Mouse (Mus musculus) urinary bladder, postnatal 25 days (tissue): ENCODE results near the gene Slc35f1.

ENCODE experiments used
- DNase-seq: peaks from one replicate; pipeline ENCODE4 v3.0.0; 2022; ENCODE audit warnings: low spot score

The Slc35f1 gene

DNA sequence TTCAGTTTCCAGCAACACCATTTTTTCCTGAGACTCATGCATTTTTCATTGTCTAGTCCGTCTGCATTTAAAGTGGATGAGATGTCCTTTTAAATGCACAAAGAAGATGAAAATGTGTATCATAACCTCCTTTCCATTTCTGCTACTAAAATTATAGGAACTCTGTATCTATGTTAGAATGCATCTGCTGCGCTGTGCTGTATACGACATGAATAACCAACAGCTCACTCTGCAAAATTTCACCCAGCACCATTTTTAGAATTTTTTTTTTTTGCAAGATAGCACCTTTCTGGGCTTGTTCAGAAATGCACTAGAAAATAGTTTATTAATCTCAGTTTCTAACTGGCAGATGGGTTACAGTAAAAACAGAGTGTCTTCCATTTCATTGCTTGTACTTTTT, 236.0 kb downstream of the Slc35f1 start:
- no peak for DNase-seq

DNA sequence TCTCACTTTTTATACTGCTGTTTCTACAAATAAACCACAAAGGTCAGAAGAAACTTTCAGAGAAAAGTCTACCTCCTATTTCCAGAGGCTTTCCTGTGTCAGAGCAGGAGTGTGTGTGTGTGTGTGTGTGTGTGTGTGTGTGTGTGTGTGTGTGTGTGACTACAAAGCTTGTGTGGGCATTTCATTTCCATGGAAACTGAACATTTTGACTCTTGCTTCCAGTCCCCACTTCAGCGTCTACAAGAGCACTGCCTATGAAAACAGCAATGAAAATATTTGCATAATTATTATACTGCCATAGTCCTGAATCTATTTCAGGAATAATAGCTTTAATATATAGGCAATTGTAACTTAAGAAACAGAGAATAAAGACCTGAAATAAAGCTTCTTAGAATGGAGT, 241.8 kb downstream of the Slc35f1 start:
- DNase-seq = no peak

DNA sequence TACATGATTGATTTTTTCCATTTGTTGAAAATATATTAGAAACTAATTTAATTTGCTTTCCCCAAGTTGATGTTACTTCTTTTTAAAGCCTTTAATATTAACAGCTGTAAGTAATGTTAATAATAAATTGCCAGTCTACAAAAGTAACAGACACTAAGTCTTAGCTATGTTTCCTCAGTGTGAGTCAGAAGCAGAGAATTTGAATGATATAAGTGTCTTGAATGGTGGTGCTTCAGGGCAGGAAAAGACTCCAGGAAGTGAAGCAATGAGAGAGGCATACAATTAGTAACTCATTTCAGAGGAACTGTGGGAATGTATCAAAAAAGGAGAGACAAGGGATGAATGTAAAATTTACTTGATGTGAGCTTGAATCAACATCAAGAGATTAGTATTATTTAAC, 244.3 kb downstream of the Slc35f1 start:
- DNase-seq = no peak

DNA sequence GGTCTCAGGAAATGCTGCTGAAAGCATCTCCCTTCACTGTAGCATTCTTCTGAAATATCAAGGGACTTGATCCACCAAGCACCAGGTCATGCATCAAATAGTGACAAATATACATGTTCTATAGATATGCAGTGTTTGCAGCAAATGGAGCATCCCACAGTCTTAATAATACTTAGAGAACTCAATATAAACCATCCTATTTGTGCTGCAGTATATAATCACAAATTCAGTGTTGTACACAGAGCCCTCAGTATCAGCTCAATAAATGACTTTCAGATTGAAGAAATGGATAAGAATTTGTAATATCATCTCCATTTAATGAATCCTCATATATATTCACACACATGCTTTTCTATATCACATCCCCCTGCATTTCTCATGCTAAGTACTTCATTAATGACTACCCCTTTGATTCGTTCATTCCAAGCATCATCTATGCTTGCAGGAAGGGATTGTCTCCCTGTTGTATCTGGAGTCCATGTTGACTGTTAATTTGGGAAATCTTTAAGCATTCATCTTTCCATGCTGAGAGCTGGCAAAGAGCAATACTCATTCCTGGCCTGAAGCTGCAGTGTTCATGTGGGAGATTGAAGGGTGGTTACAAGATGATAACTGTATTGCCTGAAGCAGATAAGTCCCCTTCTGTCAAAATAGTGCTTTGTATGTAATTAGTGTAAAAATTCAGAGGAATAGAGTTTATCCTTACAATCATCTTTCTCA, 249.9 kb downstream of the Slc35f1 start:
- no peak for DNase-seq

DNA sequence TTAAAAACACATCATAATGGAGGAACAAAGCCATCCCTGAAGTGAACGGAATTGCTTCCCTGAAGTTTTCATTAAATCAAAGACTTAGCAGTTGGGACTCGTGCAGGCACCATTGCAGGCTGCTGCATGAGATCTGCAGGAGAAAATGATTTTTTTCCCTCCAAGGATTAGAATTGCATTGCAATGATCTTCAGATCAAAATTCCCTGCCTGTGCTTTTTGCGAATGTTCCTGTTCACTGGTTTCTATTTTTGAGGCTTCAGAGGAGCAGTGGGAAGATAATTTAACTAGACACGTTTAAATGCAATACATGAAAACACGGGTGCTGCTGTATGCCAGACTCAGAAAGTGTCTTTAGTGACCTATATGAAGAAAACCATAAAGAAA, 250.5 kb downstream of the Slc35f1 start:
- DNase-seq = no peak

DNA sequence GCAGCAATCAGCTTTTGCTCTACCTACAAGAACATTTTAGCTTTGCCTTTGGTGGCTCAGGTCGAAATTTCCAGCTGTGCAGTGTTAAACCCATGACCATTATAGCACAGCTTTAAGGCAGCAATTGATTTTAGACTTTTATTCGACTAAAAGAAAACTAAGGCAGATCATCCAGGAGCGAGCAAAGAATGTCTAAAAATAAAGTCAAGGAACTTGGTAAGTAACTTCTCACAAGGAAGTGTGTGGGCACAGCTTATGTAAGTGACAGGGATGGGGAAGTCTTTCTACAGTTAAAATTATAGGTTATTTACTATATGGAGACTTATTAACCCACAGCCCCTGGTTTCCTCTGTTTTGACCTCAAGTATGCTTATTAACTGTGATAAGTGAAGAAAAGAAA, 262.2 kb downstream of the Slc35f1 start:
- DNase-seq = no peak

DNA sequence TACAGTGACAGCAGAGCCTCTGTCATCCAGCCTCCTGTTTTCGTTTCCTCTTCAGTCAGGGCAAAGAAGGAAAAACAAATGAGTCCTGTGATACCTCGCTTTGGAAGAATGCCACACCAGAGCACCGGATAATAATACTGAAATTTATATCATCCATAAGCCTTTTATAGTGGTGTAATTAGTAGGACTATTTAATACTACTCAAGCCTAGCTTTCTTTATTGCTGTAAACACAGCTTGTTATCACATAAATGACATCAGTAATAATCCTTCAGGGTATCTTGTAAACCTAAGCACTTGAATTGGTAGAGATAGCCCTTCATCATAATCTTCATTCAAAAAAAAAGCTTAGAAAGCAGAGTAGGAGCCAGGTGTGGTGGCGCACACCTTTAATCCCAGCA, 266.4 kb downstream of the Slc35f1 start:
- DNase-seq = no peak

DNA sequence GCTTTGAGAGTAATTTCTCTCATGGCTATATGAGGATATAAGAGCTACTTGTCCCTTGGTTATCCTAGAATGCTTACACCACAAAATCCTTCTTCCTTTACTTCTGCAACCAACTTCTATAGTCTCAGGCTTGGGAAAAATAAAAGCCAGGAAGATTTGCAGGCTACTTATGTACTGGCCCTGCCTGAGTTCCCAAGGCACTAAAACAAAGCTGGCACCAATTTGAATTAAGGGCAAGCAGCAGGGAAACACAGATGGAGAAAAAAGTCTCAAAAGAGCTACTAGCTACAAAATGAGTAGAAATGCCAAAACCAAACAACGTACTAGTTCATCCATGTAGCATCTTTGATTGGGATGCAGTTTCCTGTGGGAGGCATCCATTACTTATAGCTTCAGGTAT, 288.9 kb downstream of the Slc35f1 start:
- DNase-seq = no peak

DNA sequence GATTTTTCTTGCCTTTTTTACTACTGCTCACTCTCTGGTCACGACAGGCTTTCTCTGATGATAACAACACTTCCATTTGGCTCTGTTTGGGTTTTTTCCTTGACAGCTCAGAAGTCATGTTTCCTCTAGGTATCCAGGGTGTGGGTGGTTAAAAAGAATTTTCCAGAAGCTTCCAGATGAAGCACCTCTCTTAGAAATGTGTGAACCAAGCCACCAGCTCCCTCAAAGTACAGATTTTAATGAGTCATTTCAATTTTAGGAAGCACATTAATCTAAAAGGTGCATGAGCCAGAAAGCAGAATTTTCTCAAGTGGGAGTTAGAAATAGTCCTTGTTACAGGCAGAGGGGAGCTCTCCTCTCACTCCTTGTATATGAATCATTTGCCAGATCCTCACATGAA, 292.5 kb downstream of the Slc35f1 start:
- no peak for DNase-seq

DNA sequence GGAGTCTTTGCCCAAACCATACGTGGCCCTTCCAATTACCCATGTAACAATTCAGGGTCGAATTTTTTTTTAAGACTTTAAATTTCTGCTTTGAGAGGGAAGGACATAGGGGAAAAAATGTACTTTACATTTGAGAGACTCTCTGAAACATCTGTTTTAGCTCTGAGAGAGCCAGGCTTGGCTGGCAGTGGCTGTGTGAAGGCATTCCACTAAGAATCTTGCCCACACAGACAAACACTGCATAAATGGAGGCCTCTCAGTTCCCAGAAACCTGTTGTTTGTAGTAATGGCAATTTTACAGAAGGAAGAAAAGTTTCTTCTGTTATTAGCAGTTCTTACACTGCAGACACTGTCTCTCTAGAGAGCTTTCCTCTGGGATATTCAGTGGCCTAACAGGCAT, 301.9 kb downstream of the Slc35f1 start:
- no peak for DNase-seq

DNA sequence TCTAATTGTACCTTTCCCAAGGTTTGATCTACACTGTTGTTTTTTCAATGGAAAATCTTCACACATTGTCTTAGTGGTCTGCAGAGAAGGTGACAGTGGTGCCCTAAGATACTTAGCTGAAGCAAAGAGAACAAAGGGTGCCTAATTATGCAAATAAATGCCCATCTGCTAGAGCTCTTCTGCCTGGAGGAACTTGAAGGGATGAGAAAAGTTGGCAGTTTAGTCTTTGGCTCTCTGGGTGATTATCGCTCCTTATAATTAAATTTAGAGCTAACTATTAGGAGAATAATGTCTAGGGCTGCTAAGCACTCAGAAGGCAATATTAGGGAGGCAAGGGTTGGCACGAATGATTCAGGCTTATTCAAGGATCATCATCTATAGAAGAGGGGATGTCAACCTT, 306.6 kb downstream of the Slc35f1 start:
- DNase-seq = no peak

DNA sequence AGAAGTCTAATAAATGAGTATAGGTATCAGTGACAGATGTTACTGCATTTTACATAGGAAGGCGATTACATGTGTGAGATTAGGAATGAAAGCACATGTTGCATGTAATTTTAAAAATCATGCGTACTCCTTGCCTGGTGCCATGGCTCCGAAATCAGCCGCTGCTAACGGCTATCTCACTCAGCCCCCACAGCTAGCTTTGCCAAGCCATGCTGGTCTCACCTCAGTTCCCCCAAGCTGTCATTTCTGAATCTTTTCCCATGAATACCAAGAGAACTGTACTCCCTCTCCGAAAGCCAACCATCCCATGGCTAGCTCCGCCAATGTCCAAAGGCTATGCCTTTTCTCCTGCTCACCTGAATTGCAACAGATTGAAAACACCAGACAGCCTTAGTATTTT, 310.8 kb downstream of the Slc35f1 start:
- DNase-seq = no peak

DNA sequence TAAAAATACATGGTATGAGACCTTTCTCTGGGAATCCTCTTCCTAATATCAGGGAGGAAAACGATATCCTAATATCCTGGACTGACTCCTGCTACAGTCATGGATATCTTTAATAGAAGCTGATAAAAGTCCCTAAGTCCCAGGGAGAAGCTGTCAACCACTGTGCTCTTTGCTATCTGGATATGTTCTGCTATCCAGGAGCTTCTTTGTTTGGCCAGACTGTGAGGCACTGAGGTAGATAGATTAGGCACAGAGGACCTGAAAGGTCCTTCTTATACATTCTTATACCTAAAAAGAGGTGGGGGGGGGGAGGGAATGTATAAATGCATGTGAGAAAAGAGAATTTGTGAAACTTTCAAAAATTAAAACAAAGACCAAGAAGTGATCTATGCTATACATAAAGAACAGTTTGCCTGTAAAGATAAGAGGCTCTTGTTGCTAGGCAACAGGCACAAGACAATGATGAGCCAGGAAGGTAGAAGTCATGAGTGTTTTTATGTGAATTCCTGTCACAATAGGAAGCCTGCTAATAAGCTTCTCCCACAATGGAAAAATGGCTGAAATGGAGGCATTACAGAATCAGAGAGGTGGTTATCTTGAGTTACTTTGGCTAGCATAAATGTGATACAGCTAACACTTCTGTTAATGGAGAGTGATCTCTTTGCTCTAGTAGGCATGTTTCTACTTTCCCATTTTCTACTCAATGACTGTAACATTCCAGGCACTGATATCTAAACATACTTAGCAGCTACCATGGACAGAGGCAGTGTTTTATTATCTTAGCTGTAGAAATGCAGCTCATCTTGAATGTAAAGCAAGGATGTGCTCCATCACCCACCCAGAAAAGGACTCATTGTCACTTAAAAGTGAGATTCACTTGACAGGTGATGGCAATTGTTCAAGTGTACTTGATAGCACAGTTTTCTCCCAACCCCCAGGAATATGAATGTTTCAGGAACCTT, 316.2 kb downstream of the Slc35f1 start:
- DNase-seq = no peak

DNA sequence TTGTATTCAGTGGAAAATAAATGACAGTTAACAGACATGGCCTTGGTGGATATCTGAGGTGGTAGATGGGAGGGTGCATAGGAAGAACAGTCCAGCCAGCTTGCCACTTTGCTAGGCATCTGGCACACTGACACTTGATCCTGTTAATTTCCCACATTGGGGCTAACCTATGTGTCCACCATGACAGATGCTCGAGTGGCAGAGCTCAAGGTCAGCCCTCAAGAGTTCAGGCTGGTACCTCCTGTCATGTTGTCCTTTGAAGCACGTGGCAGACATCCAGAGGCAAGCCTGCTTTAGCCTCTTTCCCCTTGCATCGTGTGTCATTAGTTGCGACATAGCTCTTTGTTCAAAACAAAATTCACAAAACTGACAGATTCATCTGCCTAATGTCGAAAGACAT, 323.5 kb downstream of the Slc35f1 start:
- no peak for DNase-seq

DNA sequence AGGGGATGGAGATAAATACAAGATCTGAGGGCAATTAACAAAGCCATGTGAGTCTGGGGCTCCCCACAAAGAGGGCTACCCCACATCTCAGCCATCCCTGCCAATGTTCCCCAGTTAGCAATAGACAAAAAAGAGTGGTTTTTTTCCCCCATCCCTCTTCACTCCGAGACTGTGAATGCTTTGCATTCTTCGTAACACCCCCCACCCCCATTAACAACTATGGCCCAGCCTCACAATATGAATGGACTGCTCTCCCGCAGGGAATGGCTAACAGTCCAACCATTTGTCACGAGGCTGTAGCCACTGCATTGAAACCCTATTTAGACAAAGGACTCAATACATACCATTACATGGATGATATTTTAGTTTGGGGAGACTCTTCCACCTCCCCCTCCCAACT, 338.1 kb downstream of the Slc35f1 start:
- no peak for DNase-seq

DNA sequence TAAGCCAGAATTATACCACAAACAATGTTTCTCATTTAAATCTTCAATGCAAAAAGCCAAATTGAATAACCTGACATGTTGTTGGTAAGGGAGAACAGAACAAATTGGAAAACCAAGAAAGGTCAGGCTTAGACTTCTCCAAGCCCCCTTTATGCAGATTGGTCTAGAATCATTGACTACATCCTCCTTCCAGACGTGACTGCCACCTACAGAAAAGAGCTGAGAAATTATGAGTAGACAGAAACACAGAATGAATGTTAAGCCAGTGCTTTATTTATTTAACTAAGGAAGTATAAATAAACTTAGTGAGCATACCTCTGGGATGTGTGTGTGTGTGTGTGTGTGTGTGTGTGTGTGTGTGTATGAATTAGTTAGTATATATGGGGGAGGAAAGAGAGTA, 344.9 kb downstream of the Slc35f1 start:
- no peak for DNase-seq

DNA sequence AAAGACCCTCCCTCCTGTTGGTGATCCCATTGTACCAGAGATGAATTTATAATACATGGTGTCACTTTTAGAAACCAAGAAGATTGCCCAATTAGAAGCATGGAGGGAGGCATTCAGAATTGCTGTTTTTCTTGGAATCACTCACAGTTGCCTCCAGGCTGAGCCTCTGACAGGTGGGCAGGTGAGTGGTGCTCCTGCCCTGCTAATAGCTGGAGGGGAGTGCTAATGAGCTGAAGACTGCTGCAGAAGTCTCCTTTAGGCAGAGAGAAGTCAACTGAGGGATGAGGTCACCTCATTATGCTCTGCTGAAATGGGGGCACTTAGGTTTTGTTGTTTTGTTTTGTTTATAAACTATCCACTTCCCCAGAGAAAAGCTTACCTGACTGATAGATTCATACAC, 355.6 kb downstream of the Slc35f1 start:
- DNase-seq = no peak

DNA sequence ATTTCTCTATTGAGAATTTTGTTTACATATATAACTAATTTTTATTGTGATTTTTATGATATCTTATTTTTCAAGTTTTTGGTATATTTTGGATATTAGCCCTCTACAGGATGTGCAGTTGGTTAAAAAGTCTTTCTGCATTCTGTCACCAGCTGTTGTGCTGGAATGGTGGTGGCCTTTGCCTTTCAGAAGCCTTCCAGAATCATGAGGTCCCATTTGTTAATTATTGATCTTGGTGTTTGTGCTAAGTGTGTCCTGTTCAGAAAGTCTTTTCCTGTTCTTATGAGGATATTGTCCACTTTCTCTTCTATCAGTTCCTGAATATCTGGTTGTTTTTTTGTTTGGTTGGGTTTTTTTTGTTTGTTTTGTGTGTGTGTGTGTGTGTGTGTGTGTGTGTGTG, 362.2 kb downstream of the Slc35f1 start:
- DNase-seq = no peak

DNA sequence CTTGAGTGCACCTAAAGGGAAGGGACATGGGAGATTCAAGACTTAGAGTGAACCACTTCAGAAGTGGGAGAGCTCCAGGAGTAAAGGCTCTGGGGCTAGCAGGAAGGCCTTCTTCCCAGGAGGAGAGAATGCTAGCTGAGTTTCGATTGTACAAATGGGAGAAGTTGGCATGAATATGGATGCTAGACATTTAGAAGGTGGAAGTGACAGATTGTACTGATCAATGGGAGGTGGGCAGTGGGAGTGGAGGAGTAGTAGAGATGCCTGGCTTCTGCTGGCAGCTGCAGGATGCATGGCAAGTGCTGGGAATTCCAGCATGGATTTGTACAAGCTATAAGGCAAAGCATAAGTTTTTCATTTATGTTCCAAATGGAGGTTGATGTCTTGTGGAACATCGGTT, 370.4 kb downstream of the Slc35f1 start:
- DNase-seq = no peak

DNA sequence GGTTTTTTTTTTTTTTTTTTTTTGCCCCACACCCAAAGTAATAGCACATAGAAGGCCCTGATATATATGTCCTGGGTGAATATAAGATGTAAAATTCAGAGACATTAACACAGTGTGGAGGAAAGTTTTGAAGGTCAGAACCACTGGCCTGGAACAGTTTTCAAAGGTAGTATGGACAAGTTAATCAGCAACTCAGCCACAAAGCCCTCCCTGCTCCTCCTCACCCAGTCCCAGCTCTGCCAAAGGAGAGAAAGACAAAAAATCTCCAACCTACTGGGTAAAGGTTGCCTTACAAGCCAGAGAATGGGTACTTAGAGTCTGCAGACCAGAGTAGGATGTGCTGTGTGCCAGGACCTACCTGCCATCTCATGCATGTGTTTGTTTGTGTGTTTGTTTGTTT, 372.4 kb downstream of the Slc35f1 start:
- no peak for DNase-seq

DNA sequence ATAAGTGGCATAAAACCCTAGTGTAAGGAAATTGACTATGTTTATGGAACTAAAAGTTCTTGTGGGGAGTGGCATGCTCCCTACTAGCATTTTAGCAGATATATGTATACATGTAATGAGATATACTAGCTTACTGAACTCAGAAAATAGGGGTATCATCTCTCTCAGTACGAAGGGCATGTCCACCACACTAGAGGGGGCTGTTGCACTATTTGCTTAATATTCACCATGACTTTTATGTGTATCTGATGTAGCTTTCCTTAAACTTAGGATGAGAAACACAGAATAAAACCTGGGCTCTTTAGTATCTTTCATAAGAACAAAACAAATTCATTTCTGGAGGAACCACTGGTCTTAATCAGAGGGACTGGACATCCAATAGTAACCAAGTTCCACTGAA, 397.5 kb downstream of the Slc35f1 start:
- no peak for DNase-seq

DNA sequence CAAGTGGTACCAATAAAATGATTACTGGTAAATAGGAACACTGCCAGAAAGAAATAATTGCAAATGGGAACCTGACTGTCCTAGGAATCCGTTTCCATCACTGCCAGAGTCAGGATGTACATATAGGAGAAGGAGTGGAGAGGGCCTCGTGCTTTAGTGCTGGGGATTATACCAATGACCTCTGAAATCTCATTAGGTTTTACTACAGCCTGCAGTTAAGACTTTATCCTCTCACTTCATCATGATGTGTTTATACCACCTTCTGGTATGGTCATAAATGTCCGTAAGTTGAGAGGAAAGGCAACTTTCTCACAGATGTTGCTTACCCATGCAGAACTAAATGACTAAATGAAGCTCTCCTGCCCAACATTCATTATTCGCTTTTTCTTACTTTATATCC, 401.2 kb downstream of the Slc35f1 start:
- no peak for DNase-seq

DNA sequence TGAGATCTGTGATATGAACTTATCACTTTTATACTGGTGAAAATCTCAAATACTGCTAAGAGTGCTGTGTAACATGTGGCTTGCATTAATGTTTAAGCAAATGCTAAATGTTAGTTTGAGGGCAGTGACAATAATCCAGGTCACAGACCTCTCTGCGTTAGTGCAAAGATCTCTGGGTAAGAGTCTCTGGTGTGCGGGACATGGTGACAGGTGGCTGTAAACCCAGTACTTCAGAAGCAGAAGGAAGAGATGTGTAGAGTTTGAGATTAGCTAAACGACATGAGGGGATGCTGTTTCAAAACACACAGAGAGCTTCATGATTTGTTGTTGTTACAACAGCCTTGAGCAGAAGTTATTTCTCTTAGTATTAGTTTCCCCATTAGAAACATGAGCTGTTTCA, 406.1 kb downstream of the Slc35f1 start:
- no peak for DNase-seq

DNA sequence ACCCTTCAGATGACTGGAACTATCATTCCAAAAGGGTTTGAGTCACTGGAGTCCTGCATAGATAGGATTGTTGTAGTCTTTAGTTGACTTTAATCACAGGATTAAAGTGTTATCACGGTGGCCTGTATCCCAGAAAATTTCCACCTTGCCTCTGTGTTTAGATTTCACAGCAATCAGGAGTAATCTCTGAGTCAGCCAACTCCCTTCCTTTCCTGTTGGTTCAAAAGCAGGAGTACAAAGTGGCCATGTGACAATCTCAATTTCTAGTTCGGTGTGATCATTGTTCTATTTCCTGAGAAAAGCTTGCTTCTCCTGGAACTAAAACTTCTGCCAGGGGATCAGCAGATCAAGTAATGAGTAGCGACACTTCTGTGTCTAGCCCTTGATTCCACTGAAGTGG, 410.5 kb downstream of the Slc35f1 start:
- DNase-seq = no peak
